Mouse (Mus musculus) megakaryocyte-erythroid progenitor cell, adult 5-6 weeks (primary cell): ENCODE data around the gene Wdr45. TPM values are rescaled to one million over a fixed set of nuclear protein-coding genes. Genes with fewer than 3 reads are reported as not detected.

Source experiments
- ATAC-seq: replicated peaks from 2 replicates; pipeline ENCODE4 v1.8.0; 2016; ENCODE audit warnings: mild to moderate bottlenecking, inconsistent platforms; ENCODE audit not compliant: severe bottlenecking, poor library complexity, low FRiP score, low TSS enrichment
- total RNA-seq, 2 experiments: library from RNA; stranded (forward) in 1 of 2; stranded (reverse) in 1 of 2; fragments of 200-1000, 215-1000 nt in 1 of 2; fragments of >200 nt in 1 of 2; fragmentation: Nextera tagmentation in 1 of 2; gene quantifications; 2 replicates each; pipeline ENCODE4 v1.2.3; 2014 to 2017

Gene Wdr45
- total RNA-seq (2014; fragmentation: Nextera tagmentation), result 20.5 and 36.9 TPM in 2 replicates
- total RNA-seq (2017), result 20.2 and 23.8 TPM in 2 replicates

- ATAC-seq, result peak; percentile 100
Measured at GRCm38 (mm10) chrX:7714135-7714899, at the start of gene Wdr45. Gene Wdr45, plus strand, starts transcription at chrX:7714333.

GRCm38 (mm10) chrX:7664791-7665190, 49.3 kb upstream of the Wdr45 start:
- no peak for ATAC-seq

DNA sequence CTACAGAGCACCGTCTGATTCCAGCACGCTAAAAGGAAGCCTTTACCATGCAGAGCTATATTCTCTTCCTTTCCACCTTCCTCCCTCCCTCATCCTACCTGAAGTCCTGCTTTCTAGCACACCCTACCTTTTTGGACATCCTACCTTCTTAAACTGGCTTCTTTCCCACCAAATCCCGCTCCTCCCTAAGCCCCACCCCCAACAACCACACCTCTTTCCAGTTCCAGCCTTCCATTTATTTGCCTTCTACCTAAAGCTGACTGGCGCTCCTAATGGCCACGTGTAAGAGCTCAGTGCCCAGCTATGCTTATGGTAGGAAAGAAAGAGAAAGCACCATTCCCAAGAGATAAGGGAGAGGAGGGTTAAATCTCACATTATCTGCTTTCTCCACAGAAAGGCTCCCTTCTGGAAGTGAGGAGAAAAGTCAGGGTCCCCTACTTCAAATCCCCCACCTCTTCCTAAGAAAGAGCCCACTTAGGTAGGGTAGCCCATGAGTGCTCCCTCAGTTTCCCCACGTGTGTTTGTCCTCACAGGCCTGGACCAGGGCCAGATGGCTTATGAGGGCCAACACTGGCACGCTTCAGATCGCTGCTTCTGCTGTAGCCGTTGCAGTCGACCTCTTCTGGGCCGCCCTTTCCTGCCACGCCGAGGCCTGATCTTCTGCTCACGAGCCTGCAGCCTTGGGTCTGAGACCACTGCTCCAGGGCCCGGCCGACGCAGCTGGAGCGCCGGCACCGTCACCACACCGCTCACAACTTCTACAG, 48.2 kb upstream of the Wdr45 start:
- ATAC-seq, result no peak

GRCm38 (mm10) chrX:7670390-7670881, 43.7 kb upstream of the Wdr45 start:
- peak; percentile 48 for ATAC-seq

GRCm38 (mm10) chrX:7670921-7671623, 43.1 kb upstream of the Wdr45 start, which contains the start of gene Plp2:
Gene Plp2, minus strand, starts transcription at chrX:7671390.
- peak; percentile 5; the same call in 1 of the 2 replicates for ATAC-seq

DNA sequence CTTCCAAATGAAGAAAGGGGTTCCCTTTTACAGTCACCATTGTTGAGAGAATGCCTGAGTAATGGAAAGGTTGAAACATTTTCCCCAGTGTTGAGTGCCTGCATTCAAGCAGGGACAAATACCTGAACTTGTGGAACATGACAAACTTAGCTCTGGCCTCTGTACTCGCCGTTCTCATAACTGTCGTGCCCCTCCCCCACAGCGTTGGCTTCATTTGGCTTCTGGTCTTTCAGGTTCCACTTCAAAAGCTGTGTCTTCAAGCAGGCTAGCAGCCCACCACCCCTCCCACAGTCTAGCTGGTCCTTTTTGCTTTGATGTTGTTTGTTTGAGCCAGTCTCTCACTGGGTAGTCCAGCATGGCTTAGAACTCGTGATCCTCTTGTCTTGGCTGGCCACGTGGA, 41.4 kb upstream of the Wdr45 start:
- ATAC-seq, result no peak

DNA sequence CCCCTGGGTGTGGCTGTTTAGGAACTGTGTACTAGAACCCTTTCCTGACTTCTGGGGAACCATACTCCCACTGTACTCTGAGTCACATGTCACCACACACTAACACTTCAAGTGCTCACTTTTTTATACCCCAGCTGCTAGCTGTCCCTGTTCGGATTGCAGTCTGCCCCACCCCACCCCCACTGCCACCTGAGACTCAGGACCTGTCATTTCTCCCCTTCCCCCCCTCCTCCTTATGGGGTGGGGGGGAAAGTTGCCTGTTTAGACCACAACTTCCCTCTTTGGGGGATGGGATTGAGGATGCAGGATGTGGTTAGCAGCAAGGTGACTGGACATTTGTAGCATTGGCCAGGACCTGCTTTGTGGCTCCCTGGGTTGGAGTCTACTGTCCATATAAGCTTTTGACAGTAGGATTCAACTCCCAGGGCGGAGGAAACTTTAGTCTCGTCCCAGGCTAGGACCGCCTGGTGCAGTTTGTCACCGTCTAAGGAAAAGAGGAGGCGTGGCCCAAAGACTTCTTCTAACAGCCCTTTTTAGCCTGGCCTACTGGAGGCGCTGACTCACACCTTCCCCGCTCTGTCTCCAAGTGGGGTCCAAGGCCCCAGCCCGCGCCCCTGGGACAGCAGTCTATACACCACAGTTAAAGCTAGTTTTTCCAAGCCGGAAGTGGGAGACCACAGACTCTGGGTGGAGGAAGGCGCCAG, 40.4 kb upstream of the Wdr45 start:
- ATAC-seq, result peak; percentile 68

DNA sequence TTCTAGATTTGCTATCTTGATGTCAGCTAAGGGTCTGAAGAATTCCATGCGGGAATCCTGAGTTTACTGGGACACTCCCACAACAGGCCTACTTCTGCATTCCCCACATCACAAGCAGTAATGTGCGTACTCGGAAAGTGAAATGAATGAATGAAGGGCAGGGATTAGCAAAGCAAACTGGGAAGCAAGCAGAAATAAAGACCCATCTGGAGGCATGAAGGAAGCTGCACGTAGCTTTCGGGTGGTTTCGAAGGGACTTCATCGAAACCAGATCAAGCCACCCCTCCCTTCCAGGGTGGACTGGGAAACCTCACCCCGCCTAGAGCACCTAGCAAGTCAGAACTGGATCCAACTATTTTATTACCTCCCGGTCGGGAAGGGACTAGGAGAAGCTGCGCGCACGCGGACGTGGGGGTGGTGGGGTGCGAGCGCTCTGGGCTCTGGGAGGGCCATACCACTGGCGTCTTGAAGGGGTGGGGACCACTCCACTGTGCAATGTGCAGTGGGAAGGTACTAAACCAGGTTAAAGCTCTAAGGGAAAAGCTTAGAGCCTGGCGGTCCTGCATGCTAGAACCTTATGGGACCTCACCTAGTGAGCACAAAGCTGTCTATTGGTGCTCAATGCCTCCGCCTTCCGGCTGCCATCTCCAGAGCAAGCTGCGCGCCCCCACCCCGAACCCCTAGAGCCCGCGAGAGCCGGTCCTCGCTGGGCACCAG, 39.7 kb upstream of the Wdr45 start:
- peak; percentile 62 for ATAC-seq

DNA sequence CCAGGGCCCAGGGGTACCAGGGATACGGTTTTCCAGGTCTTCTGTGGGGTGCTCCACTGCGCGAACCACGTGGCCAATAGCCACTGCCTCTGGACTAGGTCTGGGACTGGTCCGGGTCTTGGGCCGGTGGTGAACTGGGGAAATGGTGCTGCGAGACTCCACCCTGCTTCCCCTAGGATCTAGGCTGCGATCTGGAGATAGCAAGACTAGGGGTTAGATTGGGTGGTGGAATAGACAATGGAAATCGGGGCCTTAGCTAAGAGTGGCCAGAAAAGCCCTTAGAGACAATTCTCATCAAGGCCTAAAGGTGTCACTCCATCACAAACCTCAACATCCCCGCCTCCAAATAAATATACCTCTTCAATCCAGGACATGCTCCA, 39.1 kb upstream of the Wdr45 start:
- ATAC-seq, result no peak

DNA sequence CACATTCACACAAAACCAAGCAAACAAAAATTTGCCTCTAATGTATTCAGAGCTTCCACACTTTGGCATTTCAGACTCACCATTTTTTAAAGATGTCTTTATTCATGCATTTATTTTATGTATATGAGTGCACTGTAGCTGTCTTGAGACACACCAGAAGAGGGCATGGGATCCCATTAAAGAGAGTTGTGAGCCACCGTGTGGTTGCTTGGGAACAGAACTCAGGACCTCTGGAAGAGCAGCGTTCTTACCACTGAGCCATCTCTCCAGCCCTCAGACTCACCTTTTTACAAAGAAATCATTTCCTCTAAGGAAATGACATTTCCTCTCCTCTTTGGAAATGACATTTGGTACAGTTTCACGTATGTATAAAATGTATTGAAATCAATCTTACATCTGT, 35.1 kb upstream of the Wdr45 start:
- ATAC-seq, result no peak

DNA sequence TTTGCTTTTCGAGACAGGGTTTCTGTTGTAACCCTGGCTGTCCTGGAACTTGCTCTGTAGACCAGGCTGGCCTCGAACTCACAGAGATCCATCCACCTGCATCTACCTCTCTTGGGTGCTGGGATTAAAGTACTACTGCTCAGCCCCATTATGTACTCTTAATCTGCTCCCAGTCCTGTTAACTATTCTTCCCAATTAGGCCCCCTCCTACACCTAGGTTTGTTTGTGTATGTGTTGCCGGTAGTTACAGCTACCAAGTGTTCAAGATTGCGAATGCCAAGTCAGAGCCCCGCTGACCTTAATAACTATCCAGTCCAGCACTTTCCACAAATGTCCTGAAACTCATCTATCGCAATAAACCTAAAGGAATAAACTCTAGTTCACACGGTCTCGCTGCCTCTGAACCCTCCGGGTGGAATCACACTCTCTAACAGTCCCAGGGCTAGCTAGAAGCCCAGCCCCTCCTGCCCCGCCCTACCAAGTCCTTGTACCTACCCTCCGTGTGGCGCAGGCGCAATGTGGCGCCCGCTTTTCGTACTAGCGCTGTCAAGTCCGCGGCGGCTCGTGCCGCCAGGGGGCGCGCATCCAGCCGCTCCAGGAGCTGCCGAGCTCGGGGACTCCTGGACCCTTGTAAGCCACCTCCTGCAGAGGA, 34.6 kb upstream of the Wdr45 start:
- ATAC-seq, result peak; percentile 98

DNA sequence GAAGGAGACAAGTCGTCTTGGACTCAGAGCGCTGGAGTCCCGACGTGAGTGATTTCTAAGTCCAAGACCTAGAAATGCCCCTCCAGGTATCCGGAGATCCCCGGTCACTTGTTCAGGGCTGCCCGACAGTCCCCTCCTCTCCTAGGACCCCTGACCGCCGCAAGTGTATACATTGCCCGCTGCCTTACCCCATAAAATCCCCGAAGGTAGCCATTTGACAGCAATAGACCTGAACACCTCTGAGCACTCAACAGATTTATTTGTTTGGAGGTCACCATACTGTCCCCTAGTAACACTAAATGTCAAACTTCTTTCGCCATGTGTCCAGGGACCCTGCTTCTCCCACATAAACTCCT, 34.1 kb upstream of the Wdr45 start:
- no peak for ATAC-seq

DNA sequence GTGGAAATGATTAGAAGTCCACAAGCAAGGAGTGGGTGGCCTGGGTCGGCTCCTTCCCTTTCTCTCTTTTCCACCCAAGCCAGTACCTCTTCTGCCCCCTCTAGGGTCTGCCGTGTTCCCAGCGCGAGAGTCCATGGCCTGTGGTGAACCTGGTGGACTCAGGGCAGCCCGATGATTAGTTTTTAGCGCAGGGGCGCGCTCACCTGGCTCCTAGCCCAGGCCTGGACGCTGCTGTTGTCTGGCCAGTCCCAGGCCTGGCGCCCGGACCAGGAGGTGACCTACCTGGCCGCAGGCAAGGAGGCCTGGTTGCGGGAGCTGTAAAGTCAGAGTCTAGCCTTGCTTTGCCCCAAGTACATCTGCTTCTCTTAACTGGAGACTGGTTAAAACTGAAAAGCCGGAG, 33.3 kb upstream of the Wdr45 start, which contains the start of gene Magix:
Gene Magix (minus strand): TSS at position 388 of the 400 bp plus-strand sequence.
- no peak for ATAC-seq

- ATAC-seq, result no peak
Measured at GRCm38 (mm10) chrX:7688321-7688720, 25.8 kb upstream of the Wdr45 start.

- no peak for ATAC-seq
Measured at GRCm38 (mm10) chrX:7690486-7690885, 23.6 kb upstream of the Wdr45 start.

DNA sequence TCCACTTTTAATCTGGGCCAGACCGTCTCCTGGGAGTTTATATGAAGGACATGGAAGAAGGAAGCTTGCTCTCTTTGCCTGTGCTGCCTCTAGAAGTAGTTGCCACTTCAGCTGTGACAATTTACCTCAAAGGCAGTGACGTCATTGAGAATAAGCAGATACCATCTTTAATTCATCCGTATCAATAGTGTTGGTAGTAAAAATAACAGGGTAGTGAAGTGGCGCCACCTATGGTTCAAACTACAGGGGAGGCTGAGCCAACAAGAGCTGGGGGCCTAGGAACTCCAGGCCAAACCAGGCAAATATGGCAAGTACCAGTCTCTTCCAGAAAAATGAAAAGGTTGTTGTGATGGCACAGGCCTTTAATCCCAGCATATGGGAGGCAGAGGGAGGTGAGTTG, 21.3 kb upstream of the Wdr45 start:
- no peak for ATAC-seq

GRCm38 (mm10) chrX:7696520-7696919, 17.6 kb upstream of the Wdr45 start:
- peak; percentile 42 for ATAC-seq

DNA sequence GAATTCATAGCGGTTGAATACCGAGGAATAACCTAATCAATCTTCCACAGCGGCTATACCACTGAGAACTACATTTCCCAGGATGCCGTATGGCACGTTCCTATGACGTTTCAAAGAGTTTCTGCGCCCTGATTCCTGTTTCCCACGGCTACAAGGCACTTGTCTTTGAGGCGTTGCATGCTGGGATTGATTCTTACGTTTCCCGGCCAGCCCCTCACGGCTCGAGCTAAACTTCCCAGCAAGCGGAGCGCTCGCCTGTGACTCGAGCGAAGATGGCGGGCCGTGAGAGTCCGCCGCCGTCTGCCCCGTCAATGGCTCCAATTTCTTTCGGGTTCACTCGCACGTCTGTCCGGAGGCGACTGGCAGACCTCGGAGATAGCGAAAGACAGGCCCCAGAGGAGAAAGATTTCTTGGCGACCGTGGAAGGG, 17.2 kb upstream of the Wdr45 start, which contains the start of gene Gpkow:
Gene Gpkow (plus strand): TSS at position 178 of the 428 bp plus-strand sequence.
- peak; percentile 100 for ATAC-seq
